Mouse (Mus musculus): ENCODE measurements at regions not wholly inside any gene's neighbourhood (a gene's known extent, or its start where the extent isn't known, plus 50 kb on each side); places are given as distances from the start of the nearest gene placed in this dataset.

GRCm38 (mm10) chr16:9083740-9084139 lies 253.8 kb downstream of the 1810013L24Rik start:
- TF ChIP-seq POLR2A (IDR thresholded peaks at IDR 0.05; ENCODE audit: insufficient read length, low read depth) = no peak
- no peak for TF ChIP-seq TCF12 (IDR thresholded peaks at IDR 0.05; ENCODE audit: insufficient read depth, poor library complexity, severe bottlenecking)
- no peak for TF ChIP-seq MYOD1 (IDR thresholded peaks at IDR 0.05; ENCODE audit: control insufficient read depth in 1 of 3, insufficient read length in 2 of 3, low read depth in 2 of 3)
- no peak for TF ChIP-seq USF1 (IDR thresholded peaks at IDR 0.05; ENCODE audit: low read depth)
- no peak for TF ChIP-seq POLR2AphosphoS2 (IDR thresholded peaks at IDR 0.05; ENCODE audit: insufficient read length, low read depth)

All from myocyte (in vitro differentiated cells).